Mouse (Mus musculus) spleen, adult 2 months (tissue): ENCODE data around the gene Zfp52.

ENCODE experiments used
- CTCF ChIP-seq: fragments of 200-500 bp; IDR thresholded peaks from 2 replicates; pipeline ENCODE4 v1.5.1; 2011; ENCODE audit warnings: mild to moderate bottlenecking, inconsistent platforms; ENCODE audit not compliant: insufficient read depth, insufficient read length, insufficient replicate concordance; ENCODE audit errors: extremely low read depth
- POLR2A ChIP-seq: fragments of 200-500 bp; IDR thresholded peaks from 2 replicates; pipeline ENCODE4 v1.6.1; 2011; ENCODE audit warnings: low read depth, low read length, inconsistent platforms

GRCm38 (mm10) chr17:21515403-21516105 lies 19.8 kb upstream of the Zfp52 start:
- TF ChIP-seq CTCF (peak; percentile 58; the same call in 1 of the 2 replicates), POLR2A (no peak)
